Mouse (Mus musculus) testis, postnatal 10 days (tissue): Measurements from ENCODE around the gene Hoxb7.
A peak's percentile ranks its signal among the peaks of the same experiment; 100 is the strongest.

Experiments used
- DNase-seq: peaks from one replicate; pipeline ENCODE4 v3.0.0; 2021; ENCODE audit warnings: low spot score

The Hoxb7 gene

DNA sequence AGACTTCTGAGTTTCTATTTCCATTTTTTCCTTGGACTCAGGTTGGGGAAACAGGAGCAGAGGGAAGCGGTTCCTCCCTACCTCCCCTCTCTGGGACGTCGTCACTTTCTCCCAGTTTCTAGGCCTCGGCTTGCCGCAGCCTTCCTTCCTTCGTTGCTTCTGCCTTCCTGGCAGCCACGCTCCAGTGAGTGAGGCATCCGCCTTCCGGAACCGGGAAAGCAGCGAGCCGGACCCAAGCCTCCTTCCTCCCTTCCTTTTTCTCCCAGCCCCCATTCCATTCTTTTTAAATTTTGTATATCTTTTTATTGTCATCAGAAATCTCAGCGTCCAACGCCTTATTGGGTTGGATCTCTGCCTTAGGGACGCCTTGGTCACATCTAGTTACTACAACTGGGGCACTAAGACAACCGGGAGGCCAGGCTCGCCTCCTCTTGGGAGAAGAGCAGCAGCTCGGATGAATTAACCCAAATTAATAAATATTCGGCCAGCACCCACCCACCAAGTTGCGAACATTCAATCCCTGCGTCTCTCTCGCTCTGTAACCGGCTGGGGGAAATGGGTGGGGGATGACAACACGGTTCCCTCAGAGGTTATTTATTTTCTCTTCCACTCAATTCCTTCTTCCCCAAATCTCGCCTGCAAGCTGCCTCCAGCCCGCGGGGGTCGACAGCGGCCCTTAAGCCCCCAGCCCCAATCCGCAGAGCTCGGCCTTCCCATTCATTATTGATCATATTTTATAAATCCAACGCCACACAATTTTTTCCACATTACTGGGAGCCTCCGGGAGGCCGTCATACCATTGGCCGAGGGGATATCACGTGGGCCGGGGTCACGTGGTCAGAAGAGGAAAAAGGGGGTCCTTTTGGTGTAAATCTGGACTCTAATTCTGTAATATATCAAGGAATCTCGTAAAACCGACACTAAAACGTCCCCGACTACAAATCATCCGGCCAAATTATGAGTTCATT is at the start of gene Hoxb7:
TSS of gene Hoxb7 (plus strand) at position 853 of the 968 bp plus-strand sequence.
- no peak for DNase-seq

GRCm38 (mm10) chr11:96240211-96240610 is 46.2 kb upstream of the Hoxb7 start:
- peak; percentile 70 for DNase-seq

GRCm38 (mm10) chr11:96250901-96251300 is 35.5 kb upstream of the Hoxb7 start:
- peak; percentile 78 for DNase-seq

GRCm38 (mm10) chr11:96251480-96252031 is 34.9 kb upstream of the Hoxb7 start:
- DNase-seq, result peak; percentile 73

DNA sequence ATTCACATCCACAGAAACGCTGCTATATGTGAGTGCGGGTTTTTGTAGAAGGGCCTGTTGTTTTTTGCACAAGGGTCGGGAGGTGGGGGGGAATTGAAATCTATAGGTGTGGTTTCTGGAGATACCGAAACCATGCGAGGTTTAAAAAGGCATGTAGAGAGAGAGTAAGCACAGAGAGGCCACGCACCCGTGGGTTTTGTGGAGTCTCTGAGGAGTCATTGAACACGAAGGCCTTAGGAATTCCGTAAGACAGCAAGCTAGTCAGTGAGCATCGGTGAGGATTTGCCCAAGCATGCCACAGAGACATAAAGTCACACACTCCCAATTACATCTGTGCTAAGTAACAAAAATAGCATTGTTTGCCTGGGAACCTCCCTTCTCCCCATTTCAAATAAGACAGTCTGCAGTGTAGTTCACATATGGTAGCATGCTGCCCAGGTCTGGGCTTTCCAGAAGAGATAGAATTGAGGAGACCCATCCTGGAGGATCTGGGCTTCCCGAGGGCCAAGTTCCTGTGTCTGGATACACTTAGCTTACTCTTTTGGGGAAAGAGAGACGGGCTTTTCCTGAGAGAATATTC is 33.8 kb upstream of the Hoxb7 start:
- no peak for DNase-seq

DNA sequence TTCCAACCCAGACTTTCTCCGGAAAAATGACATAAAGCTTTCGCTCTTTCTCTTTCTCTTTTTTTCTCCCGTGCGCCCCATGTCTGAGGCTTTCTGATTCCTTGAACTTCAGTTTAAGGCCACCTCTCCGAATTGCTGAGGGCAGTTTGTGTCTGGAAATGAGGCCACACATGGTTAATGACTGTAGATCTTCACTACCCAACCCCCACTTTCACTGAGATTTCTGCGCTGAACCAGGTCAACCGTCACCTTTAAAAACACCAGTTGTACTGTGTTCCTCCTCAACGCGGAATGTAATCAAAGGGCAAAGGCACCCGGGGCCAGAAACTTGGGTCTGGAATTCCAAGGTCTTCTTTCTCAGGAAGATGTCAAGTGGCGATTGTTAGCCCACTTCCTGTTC is 32.2 kb upstream of the Hoxb7 start:
- no peak for DNase-seq

- no peak for DNase-seq
These were observed 31.1 kb upstream of the Hoxb7 start for GRCm38 (mm10) chr11:96255111-96255995.

DNA sequence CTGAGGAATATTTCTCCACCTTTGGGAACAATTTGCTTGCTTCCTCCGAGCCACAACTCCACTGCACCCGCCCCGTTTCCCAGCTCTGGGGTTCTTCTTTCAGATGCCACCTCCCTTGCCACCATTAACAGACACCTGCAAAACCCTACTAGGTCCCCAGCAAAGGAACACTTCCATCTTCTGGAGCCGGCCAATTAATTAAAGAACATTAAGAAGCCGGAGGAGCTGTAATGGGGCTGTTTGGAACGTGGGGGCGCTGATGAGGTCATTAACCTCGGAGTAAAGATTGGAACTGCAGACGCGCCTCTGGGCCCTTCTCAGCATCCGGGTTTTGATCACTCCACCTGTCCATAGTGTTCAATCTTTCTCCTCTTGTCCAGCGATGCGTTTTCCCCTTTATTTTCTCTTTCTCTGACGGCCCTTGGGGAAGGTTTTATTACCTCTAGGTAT is 30.4 kb upstream of the Hoxb7 start:
- no peak for DNase-seq

DNA sequence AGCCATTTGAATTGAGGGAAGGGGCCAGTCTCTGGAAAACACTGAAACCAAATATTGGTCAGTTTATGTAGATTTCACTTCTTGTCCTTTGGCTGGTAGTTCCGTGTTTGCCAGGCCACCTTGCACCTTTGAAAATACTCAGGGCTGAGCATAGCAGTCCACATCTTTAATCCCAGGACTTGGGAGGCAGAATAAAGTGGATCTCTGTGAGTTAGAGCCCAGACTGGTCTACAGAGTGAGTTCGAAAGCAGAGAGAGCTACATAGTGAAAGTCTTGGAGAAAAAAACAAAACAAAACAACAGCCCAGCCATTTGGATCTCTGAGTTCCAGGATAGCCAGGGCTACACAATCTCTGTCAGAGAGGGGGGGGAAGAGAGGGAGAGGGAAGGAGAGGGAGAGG is 29.3 kb upstream of the Hoxb7 start:
- no peak for DNase-seq

- DNase-seq, result no peak
These were observed 27.4 kb upstream of the Hoxb7 start for GRCm38 (mm10) chr11:96259038-96259437.

DNA sequence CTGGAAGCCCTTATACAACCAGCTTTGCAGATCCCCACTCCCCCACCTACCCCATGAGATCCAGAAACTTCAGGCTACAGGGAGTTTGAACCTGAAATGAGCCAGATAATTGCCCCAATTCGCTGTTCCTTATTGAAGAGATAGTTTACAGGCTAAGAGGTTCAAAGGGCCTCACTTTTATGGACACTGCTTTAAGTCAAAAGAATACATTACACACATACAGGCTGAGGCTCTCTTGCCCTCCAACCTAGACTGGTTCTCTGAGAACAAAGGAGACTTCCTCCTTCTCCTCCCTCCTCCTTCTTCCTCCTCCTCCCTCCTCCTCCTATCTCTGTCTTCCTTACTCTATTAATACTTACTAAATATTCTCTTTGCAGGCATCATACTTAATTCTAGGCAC is 26.9 kb upstream of the Hoxb7 start:
- no peak for DNase-seq

DNA sequence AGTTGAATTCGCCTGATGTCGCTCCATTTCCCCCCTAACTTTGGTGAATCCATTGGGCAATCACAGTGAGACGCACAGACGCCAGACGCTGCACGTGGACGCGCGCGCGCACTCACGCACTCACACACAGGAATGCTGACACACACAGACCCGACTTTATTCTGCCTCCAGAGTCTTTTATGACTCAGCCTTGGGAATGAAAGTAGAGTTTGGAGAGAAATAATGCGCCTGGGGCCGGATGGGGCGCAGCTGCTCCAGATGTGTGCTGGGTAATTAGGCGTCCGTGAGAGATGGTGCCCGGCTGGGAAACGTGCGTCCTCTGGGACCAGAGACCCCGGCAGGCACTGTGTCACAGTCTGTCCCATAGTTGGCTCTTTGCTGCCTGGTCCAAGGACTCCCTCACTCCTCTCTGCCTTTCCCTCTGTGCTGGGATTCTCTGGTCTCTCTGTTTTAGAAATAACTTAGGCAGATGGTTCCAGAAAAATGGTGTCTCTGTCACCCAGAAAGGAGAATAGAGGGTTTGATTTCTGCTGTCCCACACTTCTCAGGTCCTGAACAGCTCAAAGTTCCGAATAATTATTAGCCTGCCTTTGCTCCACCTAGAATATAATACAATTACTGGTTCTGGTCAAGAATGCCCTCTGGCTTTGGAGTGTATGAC is 26.0 kb upstream of the Hoxb7 start:
- DNase-seq, result no peak

DNA sequence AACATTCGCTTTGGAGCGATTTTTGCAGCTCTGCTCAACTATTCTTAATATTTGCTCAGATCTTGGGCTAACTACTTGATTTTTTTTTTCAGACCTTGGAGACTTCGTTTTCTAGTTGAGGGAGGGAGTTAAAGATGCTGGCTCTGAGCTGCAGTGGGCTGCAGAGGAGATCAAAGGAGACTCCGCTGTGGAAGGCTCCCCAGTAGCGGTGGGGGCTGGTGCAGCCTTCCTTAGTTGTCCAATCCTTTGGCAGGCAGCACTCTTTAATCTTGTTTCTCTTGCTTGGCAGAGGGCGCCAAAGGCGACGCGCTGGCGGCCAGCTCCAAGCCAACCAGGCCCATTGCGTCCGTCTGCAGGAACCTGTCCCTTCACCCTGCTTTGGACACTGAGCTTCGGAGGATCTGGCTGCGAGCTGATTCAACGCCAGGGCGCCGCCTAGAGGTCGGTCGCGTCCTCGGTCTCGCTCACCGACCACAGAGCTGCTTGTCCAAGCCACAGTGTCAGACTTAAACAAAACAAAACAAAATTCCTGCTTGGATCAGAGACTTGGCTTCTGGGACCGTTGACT is 25.0 kb upstream of the Hoxb7 start:
- DNase-seq, result peak; percentile 94

- no peak for DNase-seq
These were observed 24.1 kb upstream of the Hoxb7 start for GRCm38 (mm10) chr11:96262262-96262830.

DNA sequence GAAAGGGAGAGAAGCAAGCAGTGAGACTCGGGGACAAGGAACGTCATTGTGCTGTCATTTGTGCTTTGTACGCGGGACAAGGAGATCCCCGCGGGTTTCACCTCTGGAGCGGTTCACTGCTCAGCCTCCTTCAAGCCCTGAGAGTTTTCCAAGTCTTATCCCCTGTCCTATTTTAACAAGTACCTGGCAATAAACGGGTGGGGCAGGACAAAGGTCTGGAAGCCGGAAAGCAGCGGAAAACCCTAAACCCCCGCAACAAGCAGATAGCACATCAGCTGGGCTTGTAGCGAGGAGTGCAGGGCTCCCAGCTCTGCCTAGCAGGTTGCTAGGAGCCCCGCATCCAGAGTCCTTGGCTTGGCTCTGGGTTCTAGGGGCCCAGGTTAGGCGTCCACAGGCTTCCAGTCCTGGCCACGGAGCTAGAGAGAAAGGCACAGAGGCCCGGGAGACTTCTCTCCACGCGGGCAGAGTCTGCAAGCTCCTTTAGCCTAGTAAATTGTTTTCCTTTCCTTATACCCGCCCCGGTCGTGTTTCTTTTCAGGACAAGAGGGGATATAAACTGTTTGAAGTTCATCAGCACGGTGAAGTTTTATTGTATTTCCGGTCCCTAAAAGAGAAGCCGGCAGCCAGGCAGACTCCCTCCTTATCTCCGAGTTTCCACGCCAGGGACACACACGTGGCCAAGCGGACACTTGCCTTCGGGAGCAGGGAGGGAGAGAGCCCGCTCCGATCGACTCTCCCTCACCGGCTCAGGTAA is 22.6 kb upstream of the Hoxb7 start:
- no peak for DNase-seq

DNA sequence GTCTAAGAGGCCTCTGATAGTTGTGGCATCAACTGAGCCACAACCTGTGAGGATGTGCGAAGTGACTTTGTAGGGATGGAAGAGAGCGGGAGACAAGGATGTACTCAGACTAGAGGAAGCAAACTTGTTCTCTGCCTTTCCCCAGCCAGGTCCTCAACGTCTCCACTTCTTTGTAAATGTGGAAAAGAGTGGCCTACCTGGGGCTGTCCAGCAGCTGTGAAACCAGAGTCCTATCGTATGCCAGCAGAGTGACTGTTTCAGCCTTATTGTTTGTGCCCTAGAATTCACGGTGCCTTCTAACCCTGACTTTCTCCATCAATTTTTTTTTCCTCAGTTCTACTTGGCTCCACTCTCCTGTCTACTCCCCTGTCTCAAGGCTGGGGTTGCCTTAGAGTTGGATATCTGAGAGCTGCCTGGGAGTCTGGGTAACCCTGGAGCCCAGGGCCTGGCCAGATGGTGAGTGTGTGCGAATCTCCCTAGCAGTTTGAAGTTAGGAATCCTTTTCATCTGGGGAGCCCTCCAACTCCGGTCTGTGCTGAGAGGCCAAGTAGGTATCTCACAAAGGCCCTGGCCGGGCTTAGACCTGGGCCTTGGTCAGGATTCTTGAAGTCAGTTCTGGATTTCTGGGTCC is 21.9 kb upstream of the Hoxb7 start:
- no peak for DNase-seq

GRCm38 (mm10) chr11:96265954-96266353 is 20.5 kb upstream of the Hoxb7 start:
- DNase-seq, result peak; percentile 82

DNA sequence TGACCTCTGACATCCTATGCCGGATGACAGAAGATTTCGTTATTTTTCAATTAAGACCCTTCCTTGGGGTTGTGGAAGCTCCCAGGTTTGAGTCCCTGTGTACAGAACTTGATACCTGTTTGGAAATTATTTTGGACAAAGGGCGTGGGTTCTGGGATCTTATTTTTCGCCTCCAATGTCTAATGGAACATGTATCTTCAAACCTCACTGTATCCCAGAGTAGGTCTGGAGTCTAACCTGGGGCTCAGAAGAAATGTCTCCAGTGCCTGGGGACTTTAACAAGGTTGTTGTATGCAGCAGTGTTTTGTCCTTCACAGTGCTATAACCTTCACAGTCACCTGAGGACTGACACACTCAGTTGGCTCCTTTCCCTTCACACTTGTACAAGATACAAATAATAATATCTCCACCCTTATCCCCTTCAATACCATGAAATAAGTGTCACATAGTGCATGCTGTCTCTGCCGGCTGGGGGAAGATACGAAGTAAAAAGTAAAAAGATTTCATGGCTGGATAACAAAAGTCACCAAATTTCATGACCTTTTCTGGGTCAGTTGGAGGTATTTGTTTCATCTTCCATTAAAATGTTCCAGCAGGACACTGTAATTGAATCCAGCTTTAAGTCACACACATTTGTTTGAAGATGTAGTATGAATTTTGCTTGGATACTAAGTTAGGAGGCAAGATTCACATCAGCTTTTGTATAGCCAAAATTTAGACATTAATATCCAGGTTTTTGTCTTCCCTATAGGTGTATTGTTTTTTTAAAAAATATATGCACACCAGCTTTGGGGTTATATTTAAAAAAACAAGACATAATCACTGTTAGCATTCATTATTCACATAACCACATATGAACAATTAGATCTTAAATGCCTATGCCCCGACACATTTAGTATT is 19.2 kb upstream of the Hoxb7 start:
- DNase-seq, result no peak
